14 mouse cellular contexts compared by ENCODE assay signal in genomic region chr16:8944412-8945102, GRCm38 (mm10).
A peak's percentile ranks its signal among the peaks of the same experiment; 100 is the strongest.
DNase-seq lines count a peak whose midpoint lies in the region; ATAC-seq lines count a peak whose summit lies in the region.
"Had no signal": no experiment of that assay in that cellular context is flagged by ENCODE, and none has a peak within 500 bp of the region (broad histone marks: within the 10 kb centered on the region; RNA-seq: fewer than 3 reads in every experiment).

No protein-coding gene starts in this region.

- WGBS in forebrain, embryonic 13.5 days: 14% methylated on average over 5 of the region's 5 CpGs
- 9% methylated on average over 5 of the region's 5 CpGs for WGBS in midbrain, embryonic 10.5 days

- H3K36me3 ChIP-seq in forebrain, embryonic 13.5 days (ENCODE audit: poor library complexity, severe bottlenecking): no peaks in the 10 kb centered on the region
- no peaks in the 10 kb centered on the region for H3K36me3 ChIP-seq in midbrain, embryonic 10.5 days

- peak; percentile 72; the same call in 1 of the 2 replicates for ATAC-seq in frontal cortex, adult (ENCODE audit: low TSS enrichment)
- peak; percentile 52 for ATAC-seq in forebrain, embryonic 13.5 days
- ATAC-seq in activated CD4-positive, CD25-positive, alpha-beta regulatory T cell, adult 4 months: no peak

- H3K27ac ChIP-seq in forebrain, embryonic 13.5 days: peak overlapping the region; percentile 14
- H3K27ac ChIP-seq in midbrain, embryonic 10.5 days (replicated peaks): peak overlapping the region; percentile 78

- H3K9me3 ChIP-seq in forebrain, embryonic 13.5 days (replicated peaks): no peaks in the 10 kb centered on the region
- H3K9me3 ChIP-seq in midbrain, embryonic 10.5 days (replicated peaks): no peaks in the 10 kb centered on the region

- H3K4me2 ChIP-seq in forebrain, embryonic 13.5 days: 0 out of 2 replicates have a peak overlapping the region, but pooled peaks have one; percentile 12
- H3K4me2 ChIP-seq: lung, embryonic 14.5 days had no signal

- DNase-seq in frontal cortex, postnatal 36 days (ENCODE audit: low spot score in 2 of 2): no peak
- DNase-seq in brain, adult 2 months (ENCODE audit: low read depth, low spot score): peak; percentile 55
- DNase-seq in midbrain, embryonic 10.5 days (ENCODE audit: low spot score): no peak
- no peak for DNase-seq in cerebellum, adult 11 months
- DNase-seq in testis, postnatal 14 days (ENCODE audit: low spot score): no peak
- DNase-seq: heart, adult 18-20 months; heart, postnatal 10 days; liver; lung, embryonic 14.5 days; right cerebral cortex, adult 18-20 months had no signal

- no peak overlapping the region for H3K9ac ChIP-seq in forebrain, embryonic 13.5 days
- H3K9ac ChIP-seq: lung, embryonic 14.5 days had no signal

- H3K4me1 ChIP-seq in forebrain, embryonic 13.5 days: peaks cover 33% of the 10 kb centered on the region
- peaks cover 38% of the 10 kb centered on the region for H3K4me1 ChIP-seq in midbrain, embryonic 10.5 days

- no peaks in the 10 kb centered on the region for H3K27me3 ChIP-seq in forebrain, embryonic 13.5 days
- H3K27me3 ChIP-seq in midbrain, embryonic 10.5 days (ENCODE audit: low read depth, poor library complexity, severe bottlenecking): no peaks in the 10 kb centered on the region; the same call in 1 of the 2 replicates

- no peak overlapping the region for H3K4me3 ChIP-seq in forebrain, embryonic 13.5 days
- no peak overlapping the region for H3K4me3 ChIP-seq in midbrain, embryonic 10.5 days
- H3K4me3 ChIP-seq: myocyte had no signal
